In the genomic region with DNA sequence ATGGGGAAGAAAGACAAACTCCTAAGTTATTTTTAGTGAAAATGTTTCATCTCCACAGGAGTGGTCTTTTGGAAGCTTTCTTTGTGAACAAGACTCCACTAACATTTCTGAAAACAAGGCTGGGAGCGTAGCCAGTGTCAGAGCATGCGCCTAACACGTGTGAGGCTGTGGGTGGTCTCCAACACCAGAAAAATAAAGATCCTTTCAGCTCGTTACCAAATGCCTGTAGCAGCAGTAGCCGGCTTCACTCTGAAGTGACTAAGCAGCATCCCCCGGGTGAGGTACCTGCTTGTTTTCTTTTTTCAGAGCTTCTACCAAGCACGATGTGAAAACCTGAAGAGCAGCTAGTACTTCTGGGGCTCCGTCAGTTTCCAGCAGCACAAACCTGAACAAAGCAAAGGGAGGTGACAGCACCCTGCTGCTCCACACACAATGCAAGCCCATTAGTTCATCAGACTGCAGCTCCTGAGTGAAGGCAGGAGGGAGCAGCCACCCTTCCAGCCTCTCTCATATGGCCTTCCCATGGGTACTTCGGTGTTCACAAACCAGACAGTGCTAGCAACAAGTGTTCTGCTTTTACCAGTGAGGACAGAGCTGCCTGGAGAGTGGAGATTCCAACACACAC, we compare ENCODE assay signal across 7 mouse cellular contexts.
DNase-seq lines count a peak whose midpoint lies in the region; ATAC-seq lines count a peak whose summit lies in the region.

No protein-coding gene starts in this region.

- peak overlapping the region; percentile 67 for H3K27ac ChIP-seq in limb, embryonic 15.5 days

- no peak overlapping the region for H3K9ac ChIP-seq in limb, embryonic 15.5 days

- H3K36me3 ChIP-seq in limb, embryonic 15.5 days: no peaks in the 10 kb centered on the region

- DNase-seq in ES-CJ7 (ENCODE audit: low read depth, low spot score) (peak; percentile 11), R1 (ENCODE audit: low read depth, low spot score) (peak; percentile 46)
- DNase-seq in frontal cortex, postnatal 14 days (ENCODE audit: low spot score in 2 of 2): peak; percentile 42 to 45
- no peak for DNase-seq in spleen, adult 12 weeks (ENCODE audit: low spot score)
- DNase-seq in ovary, postnatal 10 days (ENCODE audit: low spot score): no peak
- no peak for DNase-seq in cerebellum, postnatal 4 days (ENCODE audit: low spot score in 2 of 2)

- H3K27me3 ChIP-seq in limb, embryonic 15.5 days: no peaks in the 10 kb centered on the region

- 18% methylated on average over 9 of the region's 9 CpGs for WGBS in limb, embryonic 15.5 days

- no peaks in the 10 kb centered on the region for H3K9me3 ChIP-seq in limb, embryonic 15.5 days

- peaks cover 26% of the 10 kb centered on the region for H3K4me1 ChIP-seq in limb, embryonic 15.5 days

- no peak for ATAC-seq in limb, embryonic 15.5 days (ENCODE audit: insufficient number of reproducible peaks, low FRiP score, low TSS enrichment, low read depth)

- H3K4me2 ChIP-seq in limb, embryonic 15.5 days: no peak overlapping the region

- H3K4me3 ChIP-seq in limb, embryonic 15.5 days: no peak overlapping the region

Comparison
In these comparisons a context has a peak if more than half of its experiments do, and no peak if none do; other contexts are left out.
1. DNase-seq: peak in ES-CJ7 (single experiment), R1 (single experiment) and frontal cortex, postnatal 14 days (2 of 2); none in spleen, adult 12 weeks (single experiment), ovary, postnatal 10 days (single experiment) and cerebellum, postnatal 4 days (0 of 2).